Mouse (Mus musculus) thymus, postnatal 4 days (tissue): ENCODE measurements around the gene RPS10-NUDT3.

Experiments used
- DNase-seq: peaks from one replicate; pipeline ENCODE4 v3.0.0; 2021

The RPS10-NUDT3 gene

GRCm38 (mm10) chr17:27609576-27609975, 25.4 kb downstream of the RPS10-NUDT3 start:
- DNase-seq = no peak

- no peak for DNase-seq
These were observed 31.3 kb downstream of the RPS10-NUDT3 start for GRCm38 (mm10) chr17:27603522-27604234.

- DNase-seq = no peak
These were observed 32.0 kb downstream of the RPS10-NUDT3 start for GRCm38 (mm10) chr17:27603036-27603435.

- DNase-seq = no peak
These were observed 34.2 kb downstream of the RPS10-NUDT3 start for GRCm38 (mm10) chr17:27600869-27601268.

GRCm38 (mm10) chr17:27600286-27600685, 34.7 kb downstream of the RPS10-NUDT3 start:
- no peak for DNase-seq

- no peak for DNase-seq
These were observed 38.4 kb downstream of the RPS10-NUDT3 start for GRCm38 (mm10) chr17:27596376-27597190.

- no peak for DNase-seq
These were observed 39.2 kb downstream of the RPS10-NUDT3 start for GRCm38 (mm10) chr17:27595659-27596375.

- no peak for DNase-seq
These were observed 42.5 kb downstream of the RPS10-NUDT3 start for GRCm38 (mm10) chr17:27592565-27592910.

- DNase-seq = no peak
These were observed 43.0 kb downstream of the RPS10-NUDT3 start for GRCm38 (mm10) chr17:27591826-27592564.

- no peak for DNase-seq
These were observed 46.8 kb downstream of the RPS10-NUDT3 start for GRCm38 (mm10) chr17:27588231-27588630.

- DNase-seq = no peak
These were observed 47.8 kb downstream of the RPS10-NUDT3 start for GRCm38 (mm10) chr17:27587252-27587651.

GRCm38 (mm10) chr17:27586661-27587060, 48.4 kb downstream of the RPS10-NUDT3 start:
- DNase-seq = no peak

GRCm38 (mm10) chr17:27583185-27583894, 51.7 kb downstream of the RPS10-NUDT3 start:
- no peak for DNase-seq

- no peak for DNase-seq
These were observed 54.5 kb downstream of the RPS10-NUDT3 start for GRCm38 (mm10) chr17:27580392-27581068.

- no peak for DNase-seq
These were observed 55.2 kb downstream of the RPS10-NUDT3 start for GRCm38 (mm10) chr17:27579816-27580215.

GRCm38 (mm10) chr17:27578487-27578886, 56.5 kb downstream of the RPS10-NUDT3 start:
- DNase-seq = no peak

GRCm38 (mm10) chr17:27577468-27577867, 57.6 kb downstream of the RPS10-NUDT3 start:
- DNase-seq = peak; percentile 46

GRCm38 (mm10) chr17:27576056-27576455, 59.0 kb downstream of the RPS10-NUDT3 start:
- DNase-seq = no peak

GRCm38 (mm10) chr17:27575116-27575776, 59.8 kb downstream of the RPS10-NUDT3 start:
- no peak for DNase-seq

- DNase-seq = no peak
These were observed 60.4 kb downstream of the RPS10-NUDT3 start for GRCm38 (mm10) chr17:27574470-27575115.
